Mouse (Mus musculus) forebrain, embryonic 11.5 days (tissue): ENCODE results near the gene Chrna5. TPM values are rescaled to one million over a fixed set of nuclear protein-coding genes. Genes with fewer than 3 reads are reported as not detected.

Experiments used
- ATAC-seq: fragments of 200-750 bp; cut with Nextera tagmentation; replicated peaks from 2 replicates; pipeline ENCODE4 v1.8.0; 2017; ENCODE audit warnings: moderate TSS enrichment; ENCODE audit not compliant: low FRiP score
- DNase-seq: peaks from one replicate; pipeline ENCODE4 v3.0.0-alpha.2; 2017; ENCODE audit warnings: low spot score
- H3K27ac ChIP-seq: fragments of 300-500 bp; sonication (generic); 2 replicates; pipeline ENCODE4 v1.5.1; 2014; ENCODE audit warnings: low read depth, low read length
- H3K27me3 ChIP-seq: fragments of 300-500 bp; sonication (generic); 2 replicates; pipeline ENCODE4 v1.6.1; 2014; ENCODE audit warnings: mild to moderate bottlenecking, low read length, mixed read lengths; ENCODE audit not compliant: control insufficient read depth, insufficient read depth
- H3K36me3 ChIP-seq: fragments of 300-500 bp; sonication (generic); 2 replicates; pipeline ENCODE4 v1.6.1; 2014; ENCODE audit warnings: mild to moderate bottlenecking, low read length, moderate library complexity, mixed read lengths; ENCODE audit not compliant: control insufficient read depth, insufficient read depth
- H3K4me1 ChIP-seq: fragments of 300-500 bp; sonication (generic); replicated peaks from 2 replicates; pipeline ENCODE4 v1.6.1; 2014; ENCODE audit warnings: low read length, mixed read lengths; ENCODE audit not compliant: control insufficient read depth, insufficient read depth
- H3K4me2 ChIP-seq: fragments of 300-500 bp; sonication (generic); 2 replicates; pipeline ENCODE4 v1.6.1; 2014; ENCODE audit warnings: low read depth, mild to moderate bottlenecking, low read length, moderate library complexity, mixed read lengths; ENCODE audit not compliant: severe bottlenecking
- H3K4me3 ChIP-seq: fragments of 300-500 bp; sonication (generic); 2 replicates; pipeline ENCODE4 v1.5.1; 2014; ENCODE audit warnings: low read depth, low read length
- H3K9ac ChIP-seq: fragments of 300-500 bp; sonication (generic); 2 replicates; pipeline ENCODE4 v1.6.1; 2014; ENCODE audit warnings: low read length
- H3K9me3 ChIP-seq: fragments of 300-500 bp; sonication (generic); 2 replicates; pipeline ENCODE4 v1.6.1; 2016; ENCODE audit warnings: low read length, mixed read lengths; ENCODE audit not compliant: control insufficient read depth
- WGBS: fragments of 180-500 bp; shearing (Covaris S2); extraction: QIAGEN DNeasy Blood & Tissue Kit; methylation state at CpG from one replicate; pipeline ENCODE4 v1.1.7; 2014; 5-methylcytosine and 5-hydroxymethylcytosine counted together
- polyA plus RNA-seq: library from polyadenylated mRNA; unstranded; fragments of >200 nt; fragmentation: Nextera tagmentation; extraction: Ambion mirVana; gene quantifications from 2 replicates; pipeline ENCODE4 v1.2.1, GENCODE M21; 2014

Chrna5 gene
- polyA plus RNA-seq, 1 experiment from 2014 or later, result 0.96 TPM

DNA sequence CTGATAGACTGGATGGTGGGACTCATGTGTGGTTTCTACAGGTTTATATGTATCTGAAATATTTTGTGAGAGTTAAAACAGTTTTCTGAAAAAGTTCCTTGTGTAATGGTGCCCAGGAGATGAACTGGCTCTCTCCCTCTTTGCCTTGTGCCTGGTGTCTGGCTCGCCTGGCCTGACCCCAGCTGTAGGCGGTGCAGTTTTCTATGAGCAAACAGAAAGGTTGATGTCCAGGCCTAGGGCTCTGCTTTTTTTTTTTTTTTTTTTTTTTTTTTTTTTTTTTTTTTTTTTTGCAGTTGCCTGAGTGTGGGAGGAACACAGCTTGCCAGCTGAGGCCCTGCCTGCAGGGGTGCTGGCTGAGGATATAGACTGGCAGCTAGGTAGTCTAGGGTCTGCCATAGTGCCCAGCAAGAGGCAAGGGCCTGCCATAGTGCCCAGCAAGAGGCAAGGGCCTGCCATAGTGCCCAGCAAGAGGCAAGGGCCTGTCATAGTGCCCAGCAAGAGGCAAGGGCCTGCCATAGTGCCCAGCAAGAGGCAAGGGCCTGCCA is 74.8 kb downstream of the Chrna5 start:
- no peaks in the 10 kb centered on the region for H3K36me3 ChIP-seq
- no peaks in the 10 kb centered on the region for H3K9me3 ChIP-seq
- no peak overlapping the region for H3K27ac ChIP-seq
- 78% methylated on average over 2 of the region's 2 CpGs for WGBS
- DNase-seq (no peak), ATAC-seq (no peak)
- no peak overlapping the region for H3K4me2 ChIP-seq
- H3K4me1 ChIP-seq, result no peaks in the 10 kb centered on the region
- no peak overlapping the region for H3K4me3 ChIP-seq
- H3K27me3 ChIP-seq, result no peaks in the 10 kb centered on the region
- H3K9ac ChIP-seq, result no peak overlapping the region

Other genes starting within 250 kb of the Chrna5 start
- 158 and 159 TPM in 2 replicates for gene Wdr61, start 246.4 kb upstream of the Chrna5 start, polyA plus RNA-seq
- 219 and 275 TPM in 2 replicates for gene Crabp1, start 216.1 kb upstream of the Chrna5 start, polyA plus RNA-seq
- 60.1 and 72.5 TPM in 2 replicates for gene Ireb2, start 117.1 kb upstream of the Chrna5 start, polyA plus RNA-seq
- 4.2 and 4.6 TPM in 2 replicates for gene Hykk, start 63.6 kb upstream of the Chrna5 start, polyA plus RNA-seq
- gene Psma4, start 30.1 kb upstream of the Chrna5 start, polyA plus RNA-seq, result 300 and 313 TPM in 2 replicates
- gene AY074887, start 29.9 kb upstream of the Chrna5 start, polyA plus RNA-seq, result 0.86 and 1.6 TPM in 2 replicates
- 9.6 and 9.8 TPM in 2 replicates for gene Chrna3, start 45.7 kb downstream of the Chrna5 start, polyA plus RNA-seq
- gene Chrnb4, start 67.9 kb downstream of the Chrna5 start, polyA plus RNA-seq, result 2.4 and 2.5 TPM in 2 replicates
- 46.1 and 49.4 TPM in 2 replicates for gene Ube2q2, start 168.0 kb downstream of the Chrna5 start, polyA plus RNA-seq
- 87.5 and 87.8 TPM in 2 replicates for gene Fbxo22, start 228.0 kb downstream of the Chrna5 start, polyA plus RNA-seq